Mouse (Mus musculus) liver, embryonic 18 days (tissue): ENCODE measurements around the gene B3gnt7. TPM values are rescaled to one million over a fixed set of nuclear protein-coding genes. Genes with fewer than 3 reads are reported as not detected.

Source experiments
- polyA plus RNA-seq: library from polyadenylated mRNA; depleted of rRNA; stranded (reverse); fragments of >200 nt; gene quantifications from 2 replicates; pipeline ENCODE4 v1.2.3, GENCODE M21; 2012; rRNA removed

B3gnt7 gene
- 0.60 and 0.89 TPM in 2 replicates for polyA plus RNA-seq

GRCm38 (mm10) chr1:86302532-86302931 lies at the start of gene B3gnt7:
Gene B3gnt7, plus strand, starts transcription at chr1:86302832.

Other genes with a start within 250 kb of the B3gnt7 start
- gene Psmd1, start 238.4 kb upstream of the B3gnt7 start, polyA plus RNA-seq: 32.3 and 36.9 TPM in 2 replicates
- 0.02 TPM in 1 of 2 replicates, not detected in the other for gene Htr2b, start 190.9 kb upstream of the B3gnt7 start, polyA plus RNA-seq
- gene Gm21972, start 169.2 kb upstream of the B3gnt7 start, polyA plus RNA-seq: 0.22 TPM in 1 of 2 replicates, not detected in the other
- 3.9 and 4.5 TPM in 2 replicates for gene Armc9, start 148.1 kb upstream of the B3gnt7 start, polyA plus RNA-seq
- 85.7 and 114 TPM in 2 replicates for gene Ncl, start 56.6 kb downstream of the B3gnt7 start, polyA plus RNA-seq
- not detected in 2 replicates for gene Nmur1, start 123.4 kb downstream of the B3gnt7 start, polyA plus RNA-seq
- not detected in 2 replicates for gene Tex44, start 123.5 kb downstream of the B3gnt7 start, polyA plus RNA-seq
- gene Ptma, start 223.9 kb downstream of the B3gnt7 start, polyA plus RNA-seq: 723 and 764 TPM in 2 replicates